Mouse (Mus musculus) lung, postnatal 25 days (tissue): ENCODE measurements around the gene Sez6l.
A peak's percentile ranks its signal among the peaks of the same experiment; 100 is the strongest.

Experiments
- DNase-seq: peaks from one replicate; pipeline ENCODE4 v3.0.0; 2022; ENCODE audit warnings: low spot score

Gene Sez6l

DNA sequence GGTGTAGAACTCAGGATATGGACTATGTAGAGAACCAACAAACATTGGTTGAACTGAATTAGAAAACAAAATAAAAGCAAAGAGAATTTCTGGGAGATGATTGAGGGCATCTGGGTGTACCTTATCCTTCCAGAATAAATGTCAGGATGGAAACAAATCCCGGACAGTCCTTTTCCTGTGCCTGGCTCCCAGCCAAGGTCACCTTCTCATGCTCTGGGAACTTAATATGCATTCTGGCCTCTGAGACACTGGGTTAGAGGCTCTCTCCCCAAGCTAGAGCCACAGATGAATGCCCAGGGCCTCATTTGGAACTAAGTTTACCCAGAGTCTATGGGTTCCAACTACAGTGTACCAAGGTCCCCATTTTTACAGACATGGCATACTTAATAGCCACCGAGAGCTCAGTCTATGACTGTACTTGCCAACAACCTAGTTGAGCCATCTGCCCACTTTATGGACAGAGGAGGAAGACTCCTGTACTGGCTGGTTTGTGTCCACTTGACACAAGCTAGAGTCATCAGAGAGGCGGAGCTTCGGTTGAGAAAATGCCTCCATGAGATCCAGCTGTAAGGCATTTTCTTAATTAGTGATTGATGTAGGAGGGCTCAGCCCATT, 7.3 kb upstream of the Sez6l start:
- DNase-seq = no peak

- no peak for DNase-seq
These were observed 6.3 kb upstream of the Sez6l start for GRCm38 (mm10) chr5:112583304-112583703.

DNA sequence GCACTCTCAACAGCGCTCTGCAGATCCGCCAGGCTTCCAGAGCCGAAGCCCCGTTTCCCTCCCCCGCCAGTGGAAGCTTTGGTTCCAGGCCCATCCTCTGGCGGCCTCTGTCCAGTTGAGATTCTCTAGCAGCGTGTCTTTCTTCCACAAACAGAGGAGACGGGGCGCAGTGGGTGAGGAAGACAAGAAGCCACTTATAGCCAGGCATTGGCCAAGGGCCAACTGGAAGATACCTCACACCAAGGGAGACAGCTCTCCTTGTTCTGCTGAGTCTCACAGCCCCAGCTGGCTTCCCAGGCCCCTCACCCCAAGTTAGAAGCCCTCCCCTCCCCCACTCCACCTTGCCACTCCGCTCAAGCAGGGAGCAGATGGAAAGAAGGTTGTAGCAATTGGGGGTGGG, 765 bp upstream of the Sez6l start:
- DNase-seq = no peak

- DNase-seq = no peak
These were observed 508 bp downstream of the Sez6l start for GRCm38 (mm10) chr5:112576361-112576992.

DNA sequence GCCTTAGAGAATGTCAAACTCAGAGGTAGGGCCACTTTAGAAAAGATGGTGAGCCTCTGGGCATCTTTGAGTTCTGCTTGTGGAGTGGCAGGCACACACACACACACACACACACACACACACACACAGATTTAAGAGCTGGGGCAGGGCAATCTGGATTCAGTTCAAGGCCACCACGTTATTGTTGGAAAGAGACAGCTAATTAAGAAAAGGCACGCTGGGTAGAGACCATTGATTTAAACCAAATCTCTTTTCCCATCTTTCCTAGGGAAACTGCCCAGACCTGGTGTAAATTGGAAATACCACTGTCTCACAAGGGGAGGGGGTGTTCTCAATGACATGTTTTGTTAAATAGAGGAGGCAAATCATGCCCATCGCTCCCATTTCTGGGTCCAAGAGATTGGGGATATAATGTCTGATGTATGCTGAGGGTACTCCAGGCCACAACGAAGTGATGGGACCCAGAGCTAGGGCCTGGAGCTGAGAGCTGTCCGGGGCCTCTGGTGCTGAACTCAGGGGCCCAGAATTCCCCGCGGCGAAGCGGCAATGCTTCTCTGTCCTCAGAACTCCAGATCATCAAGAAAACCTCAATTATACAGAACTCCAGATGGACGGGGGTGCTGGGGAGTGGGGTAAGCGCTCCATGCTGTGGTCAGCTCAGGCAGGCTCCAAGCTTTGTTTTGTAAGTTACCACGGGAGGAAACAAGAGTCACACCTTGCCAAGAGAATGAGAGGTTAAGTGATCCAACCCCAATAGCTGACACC, 1.7 kb downstream of the Sez6l start:
- no peak for DNase-seq

GRCm38 (mm10) chr5:112573916-112574315, 3.1 kb downstream of the Sez6l start:
- DNase-seq = no peak

GRCm38 (mm10) chr5:112572217-112572616, 4.8 kb downstream of the Sez6l start:
- DNase-seq = no peak

GRCm38 (mm10) chr5:112565489-112565888, 11.5 kb downstream of the Sez6l start:
- no peak for DNase-seq

DNA sequence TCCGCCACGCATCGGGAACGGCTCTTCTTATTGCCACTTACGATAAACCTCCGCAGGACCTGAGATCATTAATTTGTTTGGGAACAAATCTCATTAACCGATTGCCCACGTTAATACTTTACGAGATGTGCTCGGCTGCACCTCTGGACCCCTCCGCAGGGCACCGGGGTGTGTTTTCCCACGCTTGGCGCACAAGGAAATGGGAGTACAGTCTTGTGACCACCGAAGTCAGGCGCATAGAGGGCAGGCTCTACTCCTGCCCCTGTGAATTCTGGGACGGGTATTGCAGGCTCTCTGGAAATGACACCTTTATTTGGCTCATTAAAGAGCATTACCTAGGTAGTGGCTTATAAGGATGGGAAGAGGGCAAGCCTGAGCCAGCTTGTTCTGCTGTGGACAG, 11.9 kb downstream of the Sez6l start:
- DNase-seq = no peak

GRCm38 (mm10) chr5:112560869-112561499, 16.0 kb downstream of the Sez6l start:
- no peak for DNase-seq

- DNase-seq = no peak
These were observed 16.8 kb downstream of the Sez6l start for GRCm38 (mm10) chr5:112560139-112560538.

GRCm38 (mm10) chr5:112557396-112557795, 19.6 kb downstream of the Sez6l start:
- no peak for DNase-seq

DNA sequence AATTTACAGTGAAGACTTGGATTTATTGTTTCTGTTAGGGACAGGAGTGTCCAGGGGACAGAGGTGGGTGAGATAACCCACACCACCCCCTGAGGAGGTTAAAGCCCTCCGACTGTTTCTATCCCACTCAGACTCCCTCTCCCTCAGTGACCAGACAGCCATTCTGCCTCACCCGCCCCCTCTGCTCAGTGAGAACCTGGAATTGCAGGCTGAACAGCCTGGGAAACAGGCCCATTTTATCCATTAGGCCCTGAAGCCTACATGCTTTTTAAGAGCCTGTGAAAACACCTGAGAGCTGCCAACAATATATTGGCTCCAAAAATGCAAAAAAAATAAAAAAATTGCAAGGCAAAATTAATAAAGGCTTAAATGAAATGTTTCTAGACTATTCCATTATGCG, 20.3 kb downstream of the Sez6l start:
- DNase-seq = no peak

DNA sequence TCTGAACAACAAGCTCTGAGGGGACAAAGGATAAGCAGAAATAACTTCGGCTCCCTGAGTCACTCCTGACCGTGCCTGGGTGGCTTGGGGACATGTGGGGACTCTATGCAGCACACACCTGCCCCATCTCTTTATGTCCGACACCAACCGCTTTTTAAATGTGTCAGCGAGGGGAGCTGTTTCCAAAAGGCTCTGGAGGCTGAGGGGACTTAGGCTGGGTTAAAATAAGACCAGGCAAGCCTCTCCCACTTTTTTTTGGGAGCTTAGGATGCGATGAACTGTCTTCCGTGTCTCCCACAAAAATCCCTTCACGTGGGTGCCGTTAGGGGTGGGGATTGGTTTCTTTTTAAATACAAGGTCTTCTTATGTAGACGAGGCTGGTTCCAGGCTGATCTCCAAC, 22.5 kb downstream of the Sez6l start:
- no peak for DNase-seq

GRCm38 (mm10) chr5:112552786-112553185, 24.2 kb downstream of the Sez6l start:
- no peak for DNase-seq

DNA sequence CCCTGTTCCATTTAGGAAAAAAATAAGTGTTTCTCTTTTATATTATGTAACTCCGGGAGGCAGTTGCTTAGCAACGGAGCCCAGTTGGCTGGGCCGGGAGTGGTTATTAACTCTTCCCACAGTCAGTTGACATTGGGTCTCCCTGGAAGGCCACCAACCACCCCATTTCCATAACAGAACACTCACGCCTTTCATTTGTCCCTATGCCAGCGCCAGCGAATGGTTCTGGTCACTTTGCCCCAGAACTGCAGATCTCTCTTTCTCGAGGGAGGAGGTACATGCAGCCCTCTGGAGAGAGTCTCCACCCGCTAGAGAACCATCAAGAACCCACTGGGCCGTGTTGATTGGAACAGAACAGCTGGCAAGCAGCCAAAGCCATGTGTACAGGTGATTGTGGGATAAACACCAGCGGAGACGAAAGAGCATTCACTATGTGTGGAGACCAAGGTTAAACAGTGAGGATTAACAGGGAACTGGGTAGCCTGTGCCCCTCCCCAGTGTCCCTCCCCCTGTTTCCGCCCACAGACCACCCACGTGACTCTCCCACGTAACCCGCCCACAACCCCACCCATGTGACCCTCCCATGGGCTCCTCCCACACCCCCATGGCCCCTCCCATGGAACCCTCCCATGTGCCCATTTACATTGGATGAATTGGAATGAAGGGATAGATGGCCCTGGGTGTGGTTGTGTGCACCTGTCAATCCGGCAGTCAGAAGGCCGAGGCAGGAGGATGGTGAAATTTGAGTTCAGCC, 24.8 kb downstream of the Sez6l start:
- DNase-seq = peak; percentile 17

DNA sequence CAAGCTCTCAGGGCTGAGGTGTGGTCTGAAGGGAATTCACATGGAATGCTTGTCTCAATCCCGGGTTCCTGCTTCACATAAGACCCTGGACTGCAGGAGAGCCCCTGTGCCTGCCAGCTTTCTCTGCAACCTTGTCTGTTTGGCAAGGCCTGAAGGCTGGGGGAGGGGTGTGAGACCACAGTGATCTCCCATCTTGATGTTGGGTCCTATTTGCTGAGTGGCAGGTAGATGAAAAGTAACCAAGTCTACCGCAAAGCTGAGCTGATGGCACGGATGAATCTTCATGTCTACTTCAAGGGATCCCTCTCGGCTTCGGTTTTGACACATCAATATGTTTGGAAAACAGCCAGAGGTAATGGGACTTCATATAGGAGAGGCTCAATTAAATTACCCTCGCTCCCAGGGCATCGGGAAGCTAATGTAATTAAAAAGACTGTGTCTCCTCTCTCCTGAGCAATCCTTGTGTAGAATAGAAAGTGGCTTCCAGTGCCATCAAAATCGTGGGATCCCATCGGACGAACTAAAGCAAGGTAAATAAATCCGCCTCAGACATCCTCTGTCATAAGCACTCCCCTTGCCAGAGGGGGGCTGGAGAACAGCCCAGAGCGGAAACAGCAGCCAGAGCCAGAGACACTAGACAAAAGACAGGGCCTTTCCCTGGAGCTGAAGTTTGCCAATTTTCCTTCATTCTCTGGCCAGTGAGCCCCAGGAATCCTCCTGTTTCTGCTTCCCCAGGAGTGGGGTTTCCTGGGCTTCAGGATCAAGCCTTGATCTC, 28.0 kb downstream of the Sez6l start:
- peak; percentile 77 for DNase-seq

DNA sequence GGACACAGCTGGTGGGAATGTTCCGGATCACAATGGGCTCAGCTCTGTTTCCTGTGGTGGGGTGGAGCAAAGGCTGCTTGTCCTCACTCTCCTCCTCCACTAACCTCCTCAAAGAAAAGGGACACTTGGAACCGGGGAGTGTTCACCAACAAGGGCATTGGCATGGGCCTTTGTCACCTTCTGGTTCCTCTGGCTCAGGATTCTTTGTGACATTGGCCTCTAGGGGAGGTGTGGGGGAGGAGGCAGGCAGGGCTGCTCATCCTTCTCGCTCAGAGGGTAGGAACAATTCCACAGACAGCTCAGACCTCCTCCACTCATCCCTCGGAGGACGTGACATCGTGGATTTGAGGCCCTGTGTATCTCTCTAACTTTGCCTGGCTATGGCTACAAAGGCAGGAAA, 30.2 kb downstream of the Sez6l start:
- DNase-seq = no peak

GRCm38 (mm10) chr5:112538295-112538694, 38.7 kb downstream of the Sez6l start:
- DNase-seq = no peak

DNA sequence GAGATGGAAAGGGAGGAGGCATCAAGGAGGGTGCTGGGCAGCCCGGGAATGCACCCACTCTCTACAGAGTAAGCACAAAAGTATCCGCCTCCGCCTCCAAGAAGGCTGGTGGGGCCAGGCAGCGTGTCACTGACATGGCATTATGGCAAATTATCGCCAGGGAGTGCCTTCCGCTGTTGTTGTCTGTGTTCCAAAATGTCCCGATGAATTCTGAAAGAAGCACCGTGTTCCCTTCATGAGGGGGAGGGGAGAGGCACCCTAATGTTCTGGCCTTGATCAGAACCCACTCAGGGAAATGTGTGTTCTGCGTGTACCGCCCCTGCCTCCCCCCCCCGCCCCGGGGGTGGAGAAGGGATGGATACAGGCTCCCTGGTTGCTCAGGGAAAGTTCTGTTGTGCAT, 41.1 kb downstream of the Sez6l start:
- DNase-seq = no peak

- DNase-seq = no peak
These were observed 42.8 kb downstream of the Sez6l start for GRCm38 (mm10) chr5:112534146-112534545.
